Mouse (Mus musculus) intestine, postnatal 0 days (tissue): ENCODE results near the gene Sptlc3. TPM values are rescaled to one million over a fixed set of nuclear protein-coding genes. Genes with fewer than 3 reads are reported as not detected.
A peak's percentile ranks its signal among the peaks of the same experiment; 100 is the strongest.

Experiments
- ATAC-seq: fragments of 200-750 bp; cut with Nextera tagmentation; 2 replicates; pipeline ENCODE4 v1.8.0; 2017; ENCODE audit warnings: mild to moderate bottlenecking, moderate TSS enrichment, moderate library complexity
- H3K27ac ChIP-seq: fragments of 300-500 bp; sonication (generic); 2 replicates; pipeline ENCODE4 v1.5.1; 2014; ENCODE audit warnings: mild to moderate bottlenecking, low read depth, low read length, moderate library complexity
- H3K27me3 ChIP-seq: fragments of 300-500 bp; sonication (generic); replicated peaks from 2 replicates; pipeline ENCODE4 v1.6.1; 2014; ENCODE audit warnings: low read length, mixed read lengths; ENCODE audit not compliant: control insufficient read depth, insufficient read depth
- H3K36me3 ChIP-seq: fragments of 300-500 bp; sonication (generic); 2 replicates; pipeline ENCODE4 v1.6.1; 2014; ENCODE audit warnings: mild to moderate bottlenecking, moderate library complexity; ENCODE audit not compliant: control insufficient read depth, insufficient read depth
- H3K4me1 ChIP-seq: fragments of 300-500 bp; sonication (generic); replicated peaks from 2 replicates; pipeline ENCODE4 v1.6.1; 2014; ENCODE audit warnings: antibody characterized with exemption, low read length, mixed read lengths; ENCODE audit not compliant: control insufficient read depth, insufficient read depth
- H3K4me2 ChIP-seq: fragments of 300-500 bp; sonication (generic); replicated peaks from 2 replicates; pipeline ENCODE4 v1.6.1; 2014; ENCODE audit warnings: low read depth, mild to moderate bottlenecking, moderate library complexity
- H3K4me3 ChIP-seq: fragments of 300-500 bp; sonication (generic); 2 replicates; pipeline ENCODE4 v1.5.1; 2014; ENCODE audit warnings: low read depth, low read length
- H3K9ac ChIP-seq: fragments of 300-500 bp; sonication (generic); 2 replicates; pipeline ENCODE4 v1.6.1; 2014; ENCODE audit warnings: mild to moderate bottlenecking, low read depth, low read length
- H3K9me3 ChIP-seq: fragments of 300-500 bp; sonication (generic); 2 replicates; pipeline ENCODE4 v1.6.1; 2016; ENCODE audit warnings: mixed run types; ENCODE audit not compliant: control insufficient read depth
- CTCF ChIP-seq: sonication (generic); IDR thresholded peaks from 2 replicates; pipeline ENCODE4 v1.5.1; 2016; ENCODE audit warnings: low read depth, mild to moderate bottlenecking, control low read depth, antibody characterized with exemption, moderate library complexity
- WGBS: fragments of 180-500 bp; shearing (Covaris S2); extraction: QIAGEN DNeasy Blood & Tissue Kit; methylation state at CpG from one replicate; pipeline ENCODE4 v1.1.7; 2014; 5-methylcytosine and 5-hydroxymethylcytosine counted together
- polyA plus RNA-seq: library from polyadenylated mRNA; unstranded; fragments of >200 nt; fragmentation: Nextera tagmentation; extraction: Ambion mirVana; gene quantifications from 2 replicates; pipeline ENCODE4 v1.2.1, GENCODE M21; 2015

Gene Sptlc3
- polyA plus RNA-seq, 1 experiment from 2014 or later: not detected

DNA sequence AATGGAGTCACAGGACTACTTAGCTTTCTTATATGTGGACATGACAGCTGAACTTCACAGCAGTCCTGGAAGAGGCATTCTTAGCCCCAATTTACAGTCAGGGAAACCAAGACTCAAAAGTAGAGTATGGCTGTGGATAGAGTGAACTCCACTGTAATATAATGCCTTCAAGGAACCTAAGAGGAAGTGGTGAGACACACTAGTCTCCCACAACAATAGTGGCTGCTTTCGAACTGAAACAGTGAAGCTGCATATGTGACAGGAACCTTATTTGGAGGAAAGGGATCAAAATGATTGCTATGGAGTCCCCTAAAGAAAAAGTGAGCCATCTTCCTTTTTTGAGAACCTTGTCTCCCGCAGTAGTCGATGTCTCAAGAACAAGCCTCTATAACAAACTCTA, 178.1 kb downstream of the Sptlc3 start:
- Histone ChIP-seq H3K9ac (no peak overlapping the region), H3K36me3 (no peaks in the 10 kb centered on the region), H3K9me3 (no peaks in the 10 kb centered on the region), H3K4me3 (no peak overlapping the region), H3K4me2 (no peak overlapping the region), H3K4me1 (no peaks in the 10 kb centered on the region), H3K27ac (no peak overlapping the region), H3K27me3 (peaks cover 17% of the 10 kb centered on the region)
- 86% methylated on average over 3 of the region's 3 CpGs for WGBS
- TF ChIP-seq CTCF: no peak
- ATAC-seq: no peak

DNA sequence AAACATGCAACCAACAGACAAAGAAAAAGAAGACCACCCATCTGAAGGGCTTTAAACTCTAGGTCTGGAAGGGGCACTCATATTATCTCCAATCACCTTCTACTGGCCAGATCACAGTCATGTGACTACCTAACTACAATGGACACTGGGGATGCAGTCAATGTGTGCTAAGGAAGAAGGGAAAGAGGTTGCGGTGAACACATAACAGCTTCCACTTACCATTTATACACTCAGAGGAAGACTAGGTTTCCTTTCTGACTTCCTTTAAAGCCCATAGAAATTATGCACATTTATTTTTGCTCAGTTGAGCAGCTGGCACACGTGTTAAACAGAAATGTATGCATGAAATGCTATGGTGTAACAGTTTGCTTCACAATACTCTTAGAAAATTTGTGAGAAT, 178.7 kb downstream of the Sptlc3 start:
- ATAC-seq: no peak
- H3K27ac ChIP-seq: no peak overlapping the region
- H3K27me3 ChIP-seq: peaks cover 22% of the 10 kb centered on the region
- no peak overlapping the region for H3K9ac ChIP-seq
- no peak for TF ChIP-seq CTCF
- no peak overlapping the region for H3K4me3 ChIP-seq
- no peaks in the 10 kb centered on the region; the same call in 1 of the 2 replicates for H3K4me1 ChIP-seq
- H3K9me3 ChIP-seq: no peaks in the 10 kb centered on the region
- no peak overlapping the region for H3K4me2 ChIP-seq
- no peaks in the 10 kb centered on the region for H3K36me3 ChIP-seq
- 58% methylated on average over 2 of the region's 2 CpGs for WGBS

DNA sequence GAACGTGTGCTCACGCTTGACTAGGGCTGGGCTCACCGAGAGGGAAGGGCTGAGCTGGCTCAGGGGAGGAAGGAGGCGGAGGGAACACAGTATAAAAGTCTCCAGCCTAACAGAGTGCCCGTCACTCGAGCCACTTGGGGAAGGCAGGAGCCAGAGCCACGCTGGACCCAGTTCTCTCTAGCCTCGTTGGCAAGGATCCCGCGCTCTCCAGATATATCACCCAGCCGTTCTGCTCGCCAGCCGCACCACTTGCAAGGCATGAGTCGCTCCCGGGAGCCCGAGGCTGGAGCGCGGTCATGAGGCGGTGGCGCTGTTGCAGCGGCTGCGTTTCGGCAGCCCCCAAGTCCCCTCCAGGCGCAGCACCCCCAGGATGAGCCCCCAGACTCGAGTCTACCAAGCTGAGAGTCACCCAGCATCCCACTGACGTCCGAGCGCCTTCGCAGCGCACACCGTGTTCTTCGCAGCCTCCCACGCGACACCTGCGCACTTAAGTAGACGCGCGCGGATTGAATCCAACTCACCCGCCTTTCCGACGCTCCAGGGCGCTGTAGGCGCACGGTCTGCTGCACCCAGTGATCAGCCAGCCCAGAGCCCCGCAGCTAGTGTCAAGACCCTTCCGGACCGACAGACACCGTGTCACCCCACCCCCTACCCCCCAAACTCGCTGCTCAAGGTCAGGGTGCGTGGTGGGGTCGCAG, 183.5 kb downstream of the Sptlc3 start:
- Histone ChIP-seq H3K36me3 (no peaks in the 10 kb centered on the region), H3K4me2 (peak overlapping the region; percentile 99), H3K27ac (no peak overlapping the region), H3K27me3 (peaks cover 48% of the 10 kb centered on the region), H3K4me3 (peak overlapping the region; percentile 82), H3K4me1 (no peaks in the 10 kb centered on the region; the same call in 1 of the 2 replicates), H3K9me3 (no peaks in the 10 kb centered on the region), H3K9ac (no peak overlapping the region)
- WGBS: under 1% methylated on average over 52 of the region's 52 CpGs
- ATAC-seq: peak; percentile 45; the same call in 1 of the 2 replicates
- TF ChIP-seq CTCF: peak; percentile 34

DNA sequence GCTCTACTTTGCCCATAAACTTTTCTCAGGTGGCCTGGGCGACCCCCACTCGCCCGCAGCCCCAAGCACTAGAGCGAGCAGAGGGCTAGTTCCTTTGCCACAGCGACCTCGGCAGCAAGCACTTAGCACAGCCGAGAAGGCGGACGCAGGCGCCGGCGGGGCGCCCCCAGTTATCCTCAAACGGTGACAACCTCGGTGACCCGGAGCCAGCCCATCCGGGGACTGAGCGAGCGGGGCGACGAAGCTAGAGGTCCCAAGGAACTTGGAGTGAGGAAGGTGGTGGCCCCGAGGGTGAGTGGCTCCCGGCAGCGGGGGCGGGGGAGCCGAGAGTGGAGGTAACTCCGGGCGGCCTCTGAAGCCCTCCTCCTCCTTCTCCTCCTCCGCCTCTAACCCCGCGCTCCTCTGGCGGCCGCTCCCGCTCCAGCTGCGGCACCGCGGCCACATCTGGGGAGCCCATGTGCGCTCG, 184.1 kb downstream of the Sptlc3 start, which contains the start of gene Ism1:
Ism1 (plus strand) TSS at position 370 of the 466 bp plus-strand sequence.
- H3K9ac ChIP-seq: peak within 1 kb of the TSS; percentile 59
- peaks cover 48% of the 10 kb centered on the region for H3K27me3 ChIP-seq
- under 1% methylated on average over 31 of the region's 39 CpGs for WGBS
- no peaks in the 10 kb centered on the region for H3K36me3 ChIP-seq
- H3K4me2 ChIP-seq: peak within 1 kb of the TSS; percentile 99
- peak; percentile 51 for ATAC-seq
- no peaks in the 10 kb centered on the region; the same call in 1 of the 2 replicates for H3K4me1 ChIP-seq
- H3K27ac ChIP-seq: no peak within 1 kb of the TSS
- TF ChIP-seq CTCF: no peak
- H3K9me3 ChIP-seq: no peaks in the 10 kb centered on the region
- peak within 1 kb of the TSS; percentile 82 for H3K4me3 ChIP-seq

DNA sequence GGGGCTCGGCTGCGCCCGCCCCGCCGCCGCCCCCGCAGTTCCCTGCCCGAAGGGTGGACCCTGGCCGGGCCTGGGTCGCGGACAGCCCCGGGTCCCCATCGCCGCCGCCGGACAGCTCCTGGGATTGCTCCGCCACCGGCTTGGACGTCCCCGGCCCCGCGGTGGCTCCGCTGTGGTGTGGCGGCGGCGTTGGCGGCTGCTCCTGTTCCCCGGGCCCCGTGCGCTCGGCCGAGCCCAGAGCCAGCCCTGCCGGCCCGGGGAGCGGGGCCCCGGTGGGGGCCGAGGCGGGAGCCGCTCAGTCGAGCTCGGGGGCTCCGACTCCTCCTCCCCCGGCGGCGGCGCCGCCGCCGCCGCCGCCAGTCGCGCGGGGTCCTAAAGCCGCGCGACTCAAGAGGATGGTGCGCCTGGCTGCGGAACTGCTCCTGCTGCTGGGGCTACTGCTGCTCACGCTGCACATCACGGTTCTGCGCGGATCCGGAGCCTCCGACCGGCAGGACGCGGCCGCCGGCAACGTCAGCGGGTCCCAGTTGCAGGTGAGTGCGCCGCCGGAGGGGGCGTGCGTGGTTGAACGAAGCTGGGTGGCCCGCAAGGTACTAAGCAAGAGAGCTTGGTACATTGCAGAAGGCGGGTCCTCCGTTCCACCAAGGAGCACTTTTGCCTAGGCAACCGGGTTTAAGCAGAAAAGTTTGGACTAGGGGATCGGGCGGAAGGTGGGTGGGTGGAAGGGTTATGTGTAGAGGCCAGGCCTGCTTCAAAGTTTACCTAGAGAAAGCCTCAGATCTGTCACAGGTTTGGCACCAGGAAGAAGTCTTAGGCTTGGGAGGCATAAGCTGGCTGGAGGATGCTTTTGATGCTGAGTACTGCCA, 184.8 kb downstream of the Sptlc3 start:
- Histone ChIP-seq H3K9ac (peak overlapping the region; percentile 59), H3K36me3 (no peaks in the 10 kb centered on the region), H3K4me3 (peak overlapping the region; percentile 82), H3K9me3 (no peaks in the 10 kb centered on the region), H3K27ac (no peak overlapping the region), H3K4me1 (no peaks in the 10 kb centered on the region; the same call in 1 of the 2 replicates), H3K4me2 (peak overlapping the region; percentile 99), H3K27me3 (peaks cover 48% of the 10 kb centered on the region)
- peak; percentile 67 for ATAC-seq
- TF ChIP-seq CTCF: peak; percentile 50
- under 1% methylated on average over 71 of the region's 84 CpGs for WGBS

DNA sequence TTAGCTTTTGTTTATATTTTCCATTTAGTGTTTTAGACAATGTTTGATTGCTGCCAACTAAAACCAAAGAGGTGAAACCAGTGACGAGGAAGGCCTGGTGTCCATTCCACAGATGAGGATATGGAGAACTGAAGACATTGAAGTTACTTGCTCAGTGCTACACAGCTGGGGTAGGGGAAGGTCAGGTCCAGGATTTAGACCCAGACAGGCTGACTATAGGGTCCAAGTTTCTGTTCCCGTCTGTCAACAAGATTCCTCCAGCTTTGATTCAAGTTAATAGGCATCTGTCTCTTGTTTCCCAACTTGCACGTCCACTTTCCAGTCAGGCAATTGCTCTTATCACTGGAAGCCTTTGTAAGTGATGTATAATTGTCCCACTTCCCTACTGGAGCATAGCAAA, 188.8 kb downstream of the Sptlc3 start:
- no peak overlapping the region for H3K9ac ChIP-seq
- H3K9me3 ChIP-seq: no peaks in the 10 kb centered on the region
- no peaks in the 10 kb centered on the region for H3K4me1 ChIP-seq
- no peak for ATAC-seq
- 74% methylated on average over 3 of the region's 3 CpGs for WGBS
- no peak overlapping the region for H3K4me2 ChIP-seq
- no peak overlapping the region for H3K4me3 ChIP-seq
- no peaks in the 10 kb centered on the region for H3K36me3 ChIP-seq
- no peak overlapping the region for H3K27ac ChIP-seq
- peaks cover 24% of the 10 kb centered on the region for H3K27me3 ChIP-seq
- no peak for TF ChIP-seq CTCF

Other genes with a start within 250 kb of the Sptlc3 start
- gene Ism1, start 184.3 kb downstream of the Sptlc3 start, polyA plus RNA-seq: 0.37 and 0.44 TPM in 2 replicates